Mouse (Mus musculus): ENCODE measurements around the gene Mical2. TPM values are rescaled to one million over a fixed set of nuclear protein-coding genes. Genes with fewer than 3 reads are reported as not detected.

Gene Mical2
- total and polyA plus RNA-seq, 3 experiments: not detected

DNA sequence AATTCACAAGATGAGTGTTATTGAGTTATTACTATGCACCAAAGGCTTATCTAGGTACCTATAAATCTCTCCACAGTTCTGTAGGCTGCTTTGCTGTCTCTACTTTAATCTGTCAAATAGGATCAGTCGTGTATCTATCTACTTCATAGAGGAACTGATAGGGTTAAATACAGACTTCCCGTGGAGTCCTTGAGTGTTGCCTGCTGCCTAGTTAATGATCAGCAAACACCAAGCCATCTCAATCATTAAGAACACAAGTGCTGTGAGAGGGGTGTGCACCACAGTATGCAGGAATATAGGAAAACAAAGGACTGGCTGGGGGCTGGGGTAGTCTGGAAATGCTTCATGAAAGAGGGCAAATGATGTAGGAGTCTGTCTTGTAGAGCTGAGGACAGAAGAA lies 50.2 kb downstream of the Mical2 start:
- Histone ChIP-seq H3K27ac (ENCODE audit: insufficient read depth, low read depth) (no peak overlapping the region), H3K9me3 (replicated peaks; ENCODE audit: low read length) (no peaks in the 10 kb centered on the region), H3K36me3 (replicated peaks in 1 of 2; ENCODE audit: control insufficient read depth in 1 of 2, insufficient read depth in 1 of 2, low read length in 1 of 2) (no peaks in the 10 kb centered on the region), H3K4me1 (ENCODE audit: control insufficient read depth in 1 of 2, insufficient read depth in 2 of 2) (no peaks in the 10 kb centered on the region), H3K9ac (ENCODE audit: insufficient read depth, low read depth) (no peak overlapping the region), H3K79me2 (replicated peaks; ENCODE audit: control insufficient read depth, extremely low read depth, insufficient read depth, poor library complexity, severe bottlenecking) (no peaks in the 10 kb centered on the region), H3K27me3 (replicated peaks) (peaks cover 84% of the 10 kb centered on the region), H3K4me3 (replicated peaks in 1 of 3; ENCODE audit: low read depth in 2 of 3, low read length in 2 of 3, poor library complexity in 1 of 3) (no peak overlapping the region), H3K4me2 (ENCODE audit: insufficient read depth, low read depth, poor library complexity, severe bottlenecking) (no peak overlapping the region)
- DNase-seq (ENCODE audit: extremely low read depth): no peak
- dilution Hi-C loops (cut with MboI; ENCODE audit: extremely low pct_ligation_motif_present, extremely low pct_unique_long_range_greater_than_20kb, low sequenced_read_pairs): no loop called here
- TF ChIP-seq JUND (conservative IDR thresholded peaks at IDR 0.05; ENCODE audit: low read depth, low read length) (no peak), BHLHE40 (IDR thresholded peaks at IDR 0.05; ENCODE audit: low read depth, low read length) (no peak), MEF2A (IDR thresholded peaks at IDR 0.05; ENCODE audit: borderline replicate concordance, low read depth, low read length) (no peak), TBP (conservative IDR thresholded peaks at IDR 0.05; ENCODE audit: low read depth, low read length) (no peak), MXI1 (IDR thresholded peaks at IDR 0.05; ENCODE audit: low read depth, low read length) (no peak), MYC (IDR thresholded peaks at IDR 0.05; ENCODE audit: low read depth, low read length) (no peak), ZMIZ1 (IDR thresholded peaks at IDR 0.05; ENCODE audit: low read depth, low read length) (no peak), CHD1 (IDR thresholded peaks at IDR 0.05; ENCODE audit: low read depth, low read length) (no peak)
- in situ Hi-C loops (cut with MboI; ENCODE audit: low pct_ligation_motif_present, low pct_unique_long_range_greater_than_20kb, low sequenced_read_pairs): no loop called here

DNA sequence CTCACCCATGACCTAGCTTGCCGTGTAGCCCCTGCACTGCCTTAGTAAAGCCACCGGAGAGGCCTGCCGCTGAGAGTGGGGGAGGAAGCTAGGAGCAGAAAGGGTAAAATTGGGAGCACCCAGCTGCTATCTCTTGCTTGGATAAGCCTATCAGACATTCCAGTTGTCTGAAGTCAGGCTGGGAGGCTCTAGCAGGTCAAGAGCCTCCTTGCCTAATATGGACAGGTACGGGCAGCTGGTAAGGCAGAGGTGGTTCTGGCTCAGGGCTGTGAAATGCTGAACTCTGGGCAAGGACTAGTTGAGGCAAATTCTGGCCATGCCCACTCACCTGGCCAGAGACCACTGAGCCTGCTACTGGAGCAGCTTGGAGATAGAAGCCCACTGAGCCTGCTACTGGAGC lies 51.2 kb downstream of the Mical2 start:
- Histone ChIP-seq H3K36me3 (replicated peaks in 1 of 2; ENCODE audit: control insufficient read depth in 1 of 2, insufficient read depth in 1 of 2, low read length in 1 of 2) (no peaks in the 10 kb centered on the region), H3K4me2 (ENCODE audit: insufficient read depth, low read depth, poor library complexity, severe bottlenecking) (no peak overlapping the region), H3K4me1 (ENCODE audit: control insufficient read depth in 1 of 2, insufficient read depth in 2 of 2) (no peaks in the 10 kb centered on the region), H3K4me3 (replicated peaks in 1 of 3; ENCODE audit: low read depth in 2 of 3, low read length in 2 of 3, poor library complexity in 1 of 3) (no peak overlapping the region), H3K27me3 (replicated peaks) (peaks cover 84% of the 10 kb centered on the region), H3K9me3 (replicated peaks; ENCODE audit: low read length) (no peaks in the 10 kb centered on the region), H3K9ac (ENCODE audit: insufficient read depth, low read depth) (no peak overlapping the region), H3K27ac (ENCODE audit: insufficient read depth, low read depth) (no peak overlapping the region), H3K79me2 (replicated peaks; ENCODE audit: control insufficient read depth, extremely low read depth, insufficient read depth, poor library complexity, severe bottlenecking) (no peaks in the 10 kb centered on the region)
- no peak for DNase-seq (ENCODE audit: extremely low read depth)
- in situ Hi-C loops (cut with MboI; ENCODE audit: low pct_ligation_motif_present, low pct_unique_long_range_greater_than_20kb, low sequenced_read_pairs) (no loop called here), dilution Hi-C loops (cut with MboI; ENCODE audit: extremely low pct_ligation_motif_present, extremely low pct_unique_long_range_greater_than_20kb, low sequenced_read_pairs) (no loop called here)
- TF ChIP-seq EP300 (IDR thresholded peaks at IDR 0.05; ENCODE audit: low read length) (no peak), MAX (IDR thresholded peaks at IDR 0.05; ENCODE audit: low read length) (no peak), SMC3 (IDR thresholded peaks at IDR 0.05; ENCODE audit: low read depth, low read length) (no peak), ZKSCAN1 (IDR thresholded peaks at IDR 0.05; ENCODE audit: borderline replicate concordance, low read depth, low read length) (no peak), ZNF384 (IDR thresholded peaks at IDR 0.05; ENCODE audit: low read depth, low read length) (no peak), USF2 (conservative IDR thresholded peaks at IDR 0.05; ENCODE audit: low read depth, low read length) (no peak), GABPA (IDR thresholded peaks at IDR 0.05; ENCODE audit: insufficient replicate concordance, low read depth, low read length) (no peak), MXI1 (IDR thresholded peaks at IDR 0.05; ENCODE audit: low read depth, low read length) (no peak), USF1 (IDR thresholded peaks at IDR 0.05; ENCODE audit: low read depth, low read length) (no peak), MYC (IDR thresholded peaks at IDR 0.05; ENCODE audit: low read depth, low read length) (no peak), POLR2A (IDR thresholded peaks at IDR 0.05; ENCODE audit: low read depth, low read length) (no peak), TCF12 (IDR thresholded peaks at IDR 0.05; ENCODE audit: low read depth, low read length) (no peak), NRF1 (IDR thresholded peaks at IDR 0.05; ENCODE audit: low read depth, low read length) (no peak), E2F4 (IDR thresholded peaks at IDR 0.05; ENCODE audit: insufficient replicate concordance, low read depth, low read length) (no peak), POLR2AphosphoS2 (IDR thresholded peaks at IDR 0.05; ENCODE audit: low read depth, low read length) (no peak), NELFE (IDR thresholded peaks at IDR 0.05; ENCODE audit: low read depth, low read length) (no peak)

Measured in CH12.LX (cell line).